Mouse (Mus musculus): ENCODE measurements around the gene Gm5938. TPM values are rescaled to one million over a fixed set of nuclear protein-coding genes. Genes with fewer than 3 reads are reported as not detected.

The Gm5938 gene
- not detected for total RNA-seq (2023)

GRCm38 (mm10) chrX:78125167-78125566 lies at the start of gene Gm5938:
TSS of gene Gm5938 (plus strand) at chrX:78125467.

GRCm38 (mm10) chrX:78091274-78091673 lies 34.0 kb upstream of the Gm5938 start, which contains the start of gene Obp1a:
TSS of gene Obp1a (minus strand) at chrX:78091374.

Other genes with a start within 250 kb of the Gm5938 start
- gene 5430402E10Rik, start 200.4 kb upstream of the Gm5938 start, total RNA-seq (2023) = not detected
- gene Obp1a, start 34.1 kb upstream of the Gm5938 start, total RNA-seq (2023) = not detected
- not detected for gene Obp1b, start 61.3 kb downstream of the Gm5938 start, total RNA-seq (2023)
- gene Gm14743, start 120.5 kb downstream of the Gm5938 start, total RNA-seq (2023) = not detected
- gene 4930480E11Rik, start 244.2 kb downstream of the Gm5938 start, total RNA-seq (2023) = not detected

All from T-cell, adult 66 days (primary cell).